Mouse (Mus musculus) forebrain, postnatal 0 days (tissue): Measurements from ENCODE around the gene Zdhhc6. TPM values are rescaled to one million over a fixed set of nuclear protein-coding genes. Genes with fewer than 3 reads are reported as not detected.
A peak's percentile ranks its signal among the peaks of the same experiment; 100 is the strongest.

Experiments
- ATAC-seq: fragments of 200-750 bp; cut with Nextera tagmentation; 2 replicates; pipeline ENCODE4 v1.8.0; 2017; ENCODE audit warnings: mild to moderate bottlenecking, moderate library complexity
- DNase-seq: peaks from one replicate; pipeline ENCODE4 v3.0.0-alpha.2; 2015
- H3K27ac ChIP-seq: fragments of 300-500 bp; sonication (generic); 2 replicates; pipeline ENCODE4 v1.5.1; 2014; ENCODE audit warnings: low read depth, mild to moderate bottlenecking, antibody characterized with exemption, low read length, moderate library complexity, mixed read lengths
- H3K27me3 ChIP-seq: fragments of 300-500 bp; sonication (generic); 2 replicates; pipeline ENCODE4 v1.6.1; 2014; ENCODE audit warnings: mild to moderate bottlenecking, low read length, mixed read lengths; ENCODE audit not compliant: insufficient read depth
- H3K36me3 ChIP-seq: fragments of 300-500 bp; sonication (generic); 2 replicates; pipeline ENCODE4 v1.6.1; 2014; ENCODE audit warnings: mild to moderate bottlenecking, moderate library complexity; ENCODE audit not compliant: insufficient read depth
- H3K4me1 ChIP-seq: fragments of 300-500 bp; sonication (generic); 2 replicates; pipeline ENCODE4 v1.6.1; 2014; ENCODE audit warnings: antibody characterized with exemption; ENCODE audit not compliant: insufficient read depth
- H3K4me2 ChIP-seq: fragments of 300-500 bp; sonication (generic); 2 replicates; pipeline ENCODE4 v1.6.1; 2014; ENCODE audit warnings: low read depth, mild to moderate bottlenecking, moderate library complexity
- H3K4me3 ChIP-seq: fragments of 300-500 bp; sonication (generic); 2 replicates; pipeline ENCODE4 v1.5.1; 2014; ENCODE audit warnings: low read depth, low read length, mixed read lengths
- H3K9ac ChIP-seq: fragments of 300-500 bp; sonication (generic); 2 replicates; pipeline ENCODE4 v1.6.1; 2014; ENCODE audit warnings: mild to moderate bottlenecking
- H3K9me3 ChIP-seq: fragments of 300-500 bp; sonication (generic); 2 replicates; pipeline ENCODE4 v1.6.1; 2016; ENCODE audit warnings: low read length
- CTCF ChIP-seq: sonication (generic); IDR thresholded peaks from 2 replicates; pipeline ENCODE4 v1.5.1; 2016; ENCODE audit warnings: antibody characterized with exemption, control low read depth, low read depth
- WGBS: fragments of 180-500 bp; shearing (Covaris S2); extraction: QIAGEN DNeasy Blood & Tissue Kit; methylation state at CpG from one replicate; pipeline ENCODE4 v1.1.7; 2014; 5-methylcytosine and 5-hydroxymethylcytosine counted together
- polyA plus RNA-seq: library from polyadenylated mRNA; unstranded; fragments of >200 nt; fragmentation: Nextera tagmentation; extraction: Ambion mirVana; gene quantifications from 2 replicates; pipeline ENCODE4 v1.2.1, GENCODE M21; 2015
- total RNA-seq: library from RNA; depleted of rRNA; stranded (reverse); fragments of >200 nt; gene quantifications from 2 replicates; pipeline ENCODE4 v1.2.3, GENCODE M21; 2014

The Zdhhc6 gene
- total and polyA plus RNA-seq, 2 experiments from 2014 or later, result 39.4 to 48.0 TPM

DNA sequence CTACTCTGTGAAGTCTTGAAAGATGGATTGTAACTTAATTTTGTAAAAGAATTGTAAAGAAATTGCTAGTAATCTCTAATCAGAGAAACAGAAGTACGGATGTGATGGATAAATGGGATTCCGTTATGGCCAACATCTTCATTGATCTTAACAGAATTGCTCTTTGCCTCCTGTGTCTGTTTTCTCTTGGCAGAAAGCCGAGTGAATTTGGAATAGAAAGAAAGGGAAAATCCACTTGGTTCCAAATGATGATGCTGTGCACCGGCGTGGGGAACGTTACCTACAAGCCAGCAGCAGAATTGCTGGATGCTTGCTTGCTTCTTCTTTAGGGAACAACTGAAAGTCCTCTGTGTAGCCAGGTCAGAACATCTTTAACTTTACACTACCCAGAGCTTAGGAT lies 24.7 kb upstream of the Zdhhc6 start:
- Histone ChIP-seq H3K4me3 (no peak overlapping the region), H3K9ac (no peak overlapping the region), H3K27me3 (no peaks in the 10 kb centered on the region; the same call in 1 of the 2 replicates), H3K9me3 (no peaks in the 10 kb centered on the region), H3K4me2 (no peak overlapping the region), H3K27ac (no peak overlapping the region), H3K4me1 (peaks cover 2% of the 10 kb centered on the region; the same call in 1 of the 2 replicates), H3K36me3 (0 out of 2 replicates have a peak, but pooled peaks cover 7% of the 10 kb centered on the region)
- ATAC-seq (no peak), DNase-seq (no peak)
- WGBS, result 60% methylated on average over 6 of the region's 6 CpGs
- TF ChIP-seq CTCF, result no peak

DNA sequence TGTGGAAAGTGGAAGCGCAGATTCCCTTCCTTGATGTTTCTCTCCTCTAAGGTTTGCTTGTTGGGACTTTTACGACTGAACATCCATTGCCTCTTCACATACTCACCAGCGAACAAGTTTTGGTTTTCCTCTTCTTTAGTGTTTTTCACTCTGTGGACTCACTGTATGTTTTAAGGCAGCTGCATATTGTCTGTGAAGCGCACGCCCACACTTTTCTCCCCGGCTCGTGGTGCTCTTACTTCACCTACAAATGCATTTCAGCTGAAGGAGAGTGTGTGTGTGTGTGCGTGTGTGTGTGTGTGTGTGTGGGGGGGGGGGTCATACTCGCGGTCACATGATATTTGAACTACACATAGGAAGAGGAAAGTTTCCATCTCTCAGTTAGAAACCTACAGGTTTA lies 21.8 kb upstream of the Zdhhc6 start:
- Histone ChIP-seq H3K4me1 (peaks cover 2% of the 10 kb centered on the region; the same call in 1 of the 2 replicates), H3K36me3 (0 out of 2 replicates have a peak, but pooled peaks cover 4% of the 10 kb centered on the region), H3K9ac (no peak overlapping the region), H3K9me3 (no peaks in the 10 kb centered on the region), H3K27ac (no peak overlapping the region), H3K4me2 (no peak overlapping the region), H3K4me3 (no peak overlapping the region), H3K27me3 (no peaks in the 10 kb centered on the region; the same call in 1 of the 2 replicates)
- no peak for TF ChIP-seq CTCF
- no peak for DNase-seq
- WGBS, result 94% methylated on average over 10 of the region's 10 CpGs
- no peak for ATAC-seq

DNA sequence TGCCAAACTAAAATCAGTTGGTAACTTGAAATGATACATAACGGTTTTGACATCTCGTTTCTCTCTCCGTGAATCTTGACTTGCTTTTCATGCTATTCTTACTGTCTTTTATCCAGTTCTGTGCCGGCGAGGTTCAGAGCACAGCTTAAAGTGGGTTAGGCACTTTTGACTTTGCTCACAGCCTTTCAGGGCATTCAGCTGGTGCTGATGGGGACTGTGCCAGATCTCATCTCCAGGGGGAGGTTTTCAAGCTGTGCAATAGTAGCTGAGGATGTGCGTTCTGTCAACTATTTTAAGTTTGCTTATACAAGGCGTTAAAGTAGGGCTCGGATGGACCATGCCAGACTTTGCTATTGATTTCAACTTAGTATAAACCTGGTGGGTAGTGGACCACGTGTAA lies 21.2 kb upstream of the Zdhhc6 start:
- H3K4me3 ChIP-seq, result no peak overlapping the region
- no peak overlapping the region for H3K27ac ChIP-seq
- H3K36me3 ChIP-seq, result no peaks in the 10 kb centered on the region
- DNase-seq (no peak), ATAC-seq (no peak)
- WGBS, result 52% methylated on average over 9 of the region's 9 CpGs
- H3K4me2 ChIP-seq, result no peak overlapping the region
- no peaks in the 10 kb centered on the region for H3K9me3 ChIP-seq
- H3K27me3 ChIP-seq, result no peaks in the 10 kb centered on the region; the same call in 1 of the 2 replicates
- peaks cover 2% of the 10 kb centered on the region; the same call in 1 of the 2 replicates for H3K4me1 ChIP-seq
- no peak overlapping the region for H3K9ac ChIP-seq
- no peak for TF ChIP-seq CTCF

DNA sequence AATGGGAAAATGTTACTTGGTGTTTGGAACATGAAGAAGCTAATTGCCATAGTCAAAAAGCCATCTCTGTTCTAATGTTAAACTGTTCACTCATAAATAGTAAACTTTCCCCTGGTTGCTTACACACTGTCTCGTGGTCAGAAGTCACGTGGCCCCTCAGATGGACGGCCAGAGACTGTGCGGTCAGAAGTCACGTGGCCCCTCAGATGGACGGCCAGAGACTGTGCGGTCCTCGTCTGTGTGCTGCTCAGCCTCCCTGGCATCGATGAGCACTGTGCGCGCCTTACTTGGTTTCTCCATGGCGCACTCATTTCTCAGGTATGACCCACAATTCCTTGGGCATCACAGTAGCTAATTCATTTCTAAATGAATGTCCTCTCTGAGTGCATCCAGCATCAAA lies 20.6 kb upstream of the Zdhhc6 start:
- Histone ChIP-seq H3K27me3 (no peaks in the 10 kb centered on the region; the same call in 1 of the 2 replicates), H3K9ac (no peak overlapping the region), H3K4me2 (no peak overlapping the region), H3K9me3 (no peaks in the 10 kb centered on the region), H3K27ac (no peak overlapping the region), H3K4me3 (no peak overlapping the region), H3K4me1 (peaks cover 2% of the 10 kb centered on the region; the same call in 1 of the 2 replicates), H3K36me3 (peaks cover 6% of the 10 kb centered on the region)
- 84% methylated on average over 12 of the region's 12 CpGs for WGBS
- no peak for ATAC-seq
- DNase-seq, result no peak
- no peak for TF ChIP-seq CTCF

DNA sequence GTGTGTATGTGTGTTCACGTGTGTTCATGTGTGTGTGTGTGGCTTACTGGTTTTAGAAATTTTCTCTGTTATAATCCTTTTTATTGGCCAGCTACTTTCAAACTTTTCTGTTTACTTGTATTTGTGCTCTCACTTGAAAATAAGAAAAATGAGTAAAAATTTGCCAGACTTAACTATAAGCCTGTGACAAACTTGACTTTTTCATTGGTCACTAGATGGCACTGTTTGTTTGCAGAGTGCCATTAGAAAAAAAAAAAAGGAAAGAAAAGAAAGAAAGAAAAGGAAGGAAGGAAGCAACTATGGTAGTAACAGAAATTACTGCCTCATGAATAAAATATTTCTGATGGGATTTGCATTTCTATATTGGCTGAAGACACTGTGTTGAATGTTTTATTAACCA lies 20.0 kb upstream of the Zdhhc6 start:
- TF ChIP-seq CTCF, result peak; percentile 72
- Histone ChIP-seq H3K27ac (no peak overlapping the region), H3K9ac (no peak overlapping the region), H3K4me2 (no peak overlapping the region), H3K36me3 (peaks cover 8% of the 10 kb centered on the region), H3K9me3 (no peaks in the 10 kb centered on the region), H3K4me3 (no peak overlapping the region), H3K4me1 (peaks cover 2% of the 10 kb centered on the region; the same call in 1 of the 2 replicates), H3K27me3 (no peaks in the 10 kb centered on the region; the same call in 1 of the 2 replicates)
- WGBS, result 92% methylated on average over 1 of the region's 1 CpGs
- ATAC-seq, result no peak
- peak; percentile 63 for DNase-seq

DNA sequence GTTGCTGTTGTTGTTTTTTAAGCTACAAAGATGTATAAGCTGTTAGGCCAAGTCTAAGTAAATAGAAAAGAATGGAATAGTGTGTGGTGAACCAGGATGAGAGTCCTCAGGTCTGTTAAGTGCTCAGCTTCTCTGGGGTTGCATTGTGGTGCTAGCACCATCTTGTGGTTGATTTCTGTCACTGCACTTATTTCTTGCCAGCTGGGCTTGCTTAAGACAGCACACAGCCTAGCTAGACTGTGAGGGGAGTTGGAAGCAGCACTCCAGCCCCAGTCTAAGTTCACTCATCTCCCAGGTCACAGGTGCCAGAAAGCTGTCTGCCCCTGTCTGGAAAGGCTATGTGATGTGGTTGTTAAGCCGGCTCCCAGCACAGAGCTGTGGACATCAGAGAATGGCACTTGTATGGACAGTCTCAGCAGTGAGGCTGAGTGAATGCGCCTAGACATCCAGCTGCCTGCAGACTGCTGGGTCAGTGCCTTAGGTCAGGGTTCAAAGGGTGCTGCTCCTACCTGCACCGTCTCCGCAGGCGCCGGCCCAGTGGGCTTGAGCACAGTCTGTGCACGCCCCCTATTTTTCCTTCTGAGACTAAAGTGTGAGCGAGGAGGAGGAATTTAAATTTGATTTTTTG lies 16.9 kb upstream of the Zdhhc6 start:
- peak; percentile 87 for DNase-seq
- Histone ChIP-seq H3K9ac (no peak overlapping the region), H3K36me3 (peaks cover 25% of the 10 kb centered on the region), H3K9me3 (no peaks in the 10 kb centered on the region), H3K4me2 (no peak overlapping the region), H3K27me3 (no peaks in the 10 kb centered on the region), H3K4me3 (no peak overlapping the region), H3K4me1 (peaks cover 2% of the 10 kb centered on the region; the same call in 1 of the 2 replicates), H3K27ac (no peak overlapping the region)
- peak; percentile 95 for TF ChIP-seq CTCF
- WGBS, result 91% methylated on average over 8 of the region's 8 CpGs
- peak; percentile 94 for ATAC-seq

DNA sequence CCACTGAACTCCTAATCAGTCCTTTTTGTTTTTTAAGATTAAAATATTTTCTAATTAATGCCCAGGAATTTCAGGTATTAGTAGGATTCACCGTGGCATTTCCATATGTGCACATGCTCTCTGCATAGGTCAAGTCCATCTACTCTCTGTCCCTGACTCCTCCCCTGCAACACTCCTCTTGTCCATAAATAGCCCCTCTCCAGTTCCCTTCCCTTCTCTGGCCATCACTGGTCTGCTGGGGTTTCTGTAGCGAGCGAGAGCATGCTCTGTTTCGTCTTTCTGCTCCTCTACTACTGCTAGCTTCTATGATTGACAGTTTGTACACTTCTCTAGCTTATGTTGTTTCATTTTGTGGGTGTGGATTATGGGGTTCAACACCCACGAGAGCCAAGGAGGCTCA lies 15.9 kb upstream of the Zdhhc6 start:
- H3K9me3 ChIP-seq, result no peaks in the 10 kb centered on the region
- H3K36me3 ChIP-seq, result peaks cover 25% of the 10 kb centered on the region
- no peak overlapping the region for H3K4me3 ChIP-seq
- TF ChIP-seq CTCF, result no peak
- WGBS, result 93% methylated on average over 5 of the region's 5 CpGs
- H3K4me2 ChIP-seq, result no peak overlapping the region
- ATAC-seq (no peak), DNase-seq (no peak)
- H3K27ac ChIP-seq, result no peak overlapping the region
- peaks cover 2% of the 10 kb centered on the region; the same call in 1 of the 2 replicates for H3K4me1 ChIP-seq
- H3K9ac ChIP-seq, result no peak overlapping the region
- no peaks in the 10 kb centered on the region for H3K27me3 ChIP-seq
